Mouse (Mus musculus) lung, embryonic 16.5 days (tissue): Measurements from ENCODE around the gene Tubb4a. TPM values are rescaled to one million over a fixed set of nuclear protein-coding genes. Genes with fewer than 3 reads are reported as not detected.
A peak's percentile ranks its signal among the peaks of the same experiment; 100 is the strongest.

Source experiments
- ATAC-seq: fragments of 200-750 bp; cut with Nextera tagmentation; 2 replicates; pipeline ENCODE4 v1.8.0; 2017; ENCODE audit warnings: low read depth, mild to moderate bottlenecking, moderate library complexity
- H3K27ac ChIP-seq: fragments of 300-500 bp; sonication (generic); 2 replicates; pipeline ENCODE4 v1.5.1; 2014; ENCODE audit warnings: mild to moderate bottlenecking, control low read depth, low read length
- H3K27me3 ChIP-seq: fragments of 300-500 bp; sonication (generic); 2 replicates; pipeline ENCODE4 v1.6.1; 2014; ENCODE audit warnings: low read depth, low read length, mixed read lengths; ENCODE audit not compliant: control insufficient read depth, insufficient read depth
- H3K36me3 ChIP-seq: fragments of 300-500 bp; sonication (generic); 2 replicates; pipeline ENCODE4 v1.6.1; 2014; ENCODE audit warnings: low read length; ENCODE audit not compliant: control insufficient read depth, insufficient read depth
- H3K4me1 ChIP-seq: fragments of 300-500 bp; sonication (generic); replicated peaks from 2 replicates; pipeline ENCODE4 v1.6.1; 2014; ENCODE audit warnings: low read length, mixed read lengths; ENCODE audit not compliant: control insufficient read depth, insufficient read depth
- H3K4me2 ChIP-seq: fragments of 300-500 bp; sonication (generic); 2 replicates; pipeline ENCODE4 v1.6.1; 2014; ENCODE audit warnings: low read depth, low read length, control low read depth
- H3K4me3 ChIP-seq: fragments of 300-500 bp; sonication (generic); 2 replicates; pipeline ENCODE4 v1.5.1; 2014; ENCODE audit warnings: mild to moderate bottlenecking, low read length, control low read depth
- H3K9ac ChIP-seq: fragments of 300-500 bp; sonication (generic); 2 replicates; pipeline ENCODE4 v1.6.1; 2014; ENCODE audit warnings: low read length, control low read depth
- H3K9me3 ChIP-seq: fragments of 300-500 bp; sonication (generic); 2 replicates; pipeline ENCODE4 v1.6.1; 2016; ENCODE audit warnings: low read length; ENCODE audit not compliant: control insufficient read depth
- WGBS: fragments of 180-500 bp; shearing (Covaris S2); extraction: QIAGEN DNeasy Blood & Tissue Kit; methylation state at CpG from one replicate; pipeline ENCODE4 v1.1.7; 2014; 5-methylcytosine and 5-hydroxymethylcytosine counted together
- polyA plus RNA-seq: library from polyadenylated mRNA; unstranded; fragments of >200 nt; fragmentation: Nextera tagmentation; extraction: Ambion mirVana; gene quantifications from 2 replicates; pipeline ENCODE4 v1.2.1, GENCODE M21; 2015

The Tubb4a gene
- polyA plus RNA-seq, 1 experiment from 2014 or later = 15.0 TPM

GRCm38 (mm10) chr17:57048816-57049215 is 38.8 kb downstream of the Tubb4a start:
- no peaks in the 10 kb centered on the region for H3K27me3 ChIP-seq
- no peak for ATAC-seq
- H3K9ac ChIP-seq = no peak overlapping the region
- H3K27ac ChIP-seq = no peak overlapping the region
- WGBS = 82% methylated on average over 3 of the region's 3 CpGs
- no peaks in the 10 kb centered on the region for H3K4me1 ChIP-seq
- no peak overlapping the region for H3K4me2 ChIP-seq
- no peaks in the 10 kb centered on the region for H3K9me3 ChIP-seq
- no peak overlapping the region for H3K4me3 ChIP-seq
- H3K36me3 ChIP-seq = no peaks in the 10 kb centered on the region

GRCm38 (mm10) chr17:57047406-57047805 is 40.2 kb downstream of the Tubb4a start:
- Histone ChIP-seq H3K9me3 (no peaks in the 10 kb centered on the region), H3K27me3 (no peaks in the 10 kb centered on the region), H3K4me2 (no peak overlapping the region), H3K4me1 (no peaks in the 10 kb centered on the region), H3K27ac (no peak overlapping the region), H3K36me3 (no peaks in the 10 kb centered on the region), H3K9ac (no peak overlapping the region), H3K4me3 (no peak overlapping the region)
- 28% methylated on average over 5 of the region's 5 CpGs for WGBS
- peak; percentile 53; the same call in 1 of the 2 replicates for ATAC-seq

GRCm38 (mm10) chr17:57041554-57041953 is 46.0 kb downstream of the Tubb4a start, which contains the start of gene Slc25a41:
Gene Slc25a41, minus strand, starts transcription at chr17:57041654.
- Histone ChIP-seq H3K27ac (no peak within 1 kb of the TSS), H3K4me2 (no peak within 1 kb of the TSS), H3K4me1 (no peaks in the 10 kb centered on the region), H3K9me3 (no peaks in the 10 kb centered on the region), H3K9ac (no peak within 1 kb of the TSS), H3K36me3 (no peaks in the 10 kb centered on the region), H3K4me3 (no peak within 1 kb of the TSS), H3K27me3 (peaks cover 2% of the 10 kb centered on the region; the same call in 1 of the 2 replicates)
- no peak for ATAC-seq
- WGBS = 68% methylated on average over 8 of the region's 8 CpGs

- H3K9me3 ChIP-seq = no peaks in the 10 kb centered on the region
- H3K36me3 ChIP-seq = no peaks in the 10 kb centered on the region
- no peak overlapping the region for H3K4me3 ChIP-seq
- no peak overlapping the region for H3K27ac ChIP-seq
- ATAC-seq = no peak
- H3K4me2 ChIP-seq = no peak overlapping the region
- peaks cover 2% of the 10 kb centered on the region; the same call in 1 of the 2 replicates for H3K27me3 ChIP-seq
- H3K4me1 ChIP-seq = no peaks in the 10 kb centered on the region
- H3K9ac ChIP-seq = no peak overlapping the region
- WGBS = 33% methylated on average over 8 of the region's 8 CpGs
Measured at GRCm38 (mm10) chr17:57038978-57039377, 48.6 kb downstream of the Tubb4a start.

- Histone ChIP-seq H3K4me3 (no peak overlapping the region), H3K4me2 (no peak overlapping the region)
Measured at GRCm38 (mm10) chr17:57032854-57033253, 54.7 kb downstream of the Tubb4a start.

GRCm38 (mm10) chr17:57031661-57032420 is 55.7 kb downstream of the Tubb4a start:
- no peaks in the 10 kb centered on the region for H3K9me3 ChIP-seq
- peak overlapping the region; percentile 89 for H3K27ac ChIP-seq
- peak; percentile 96 for ATAC-seq
- H3K27me3 ChIP-seq = no peaks in the 10 kb centered on the region
- H3K9ac ChIP-seq = peak overlapping the region; percentile 66
- peak overlapping the region; percentile 48 for H3K4me3 ChIP-seq
- peak overlapping the region; percentile 60 for H3K4me2 ChIP-seq
- H3K4me1 ChIP-seq = peaks cover 14% of the 10 kb centered on the region
- under 1% methylated on average over 38 of the region's 38 CpGs for WGBS
- peaks cover 7% of the 10 kb centered on the region for H3K36me3 ChIP-seq

More at GRCm38 (mm10) chr17:57032854-57033253, 54.7 kb downstream of the Tubb4a start:
- Histone ChIP-seq H3K27me3 (peaks cover under 1% of the 10 kb centered on the region; the same call in 1 of the 2 replicates), H3K27ac (no peak overlapping the region), H3K36me3 (peaks cover 4% of the 10 kb centered on the region), H3K9me3 (no peaks in the 10 kb centered on the region), H3K4me1 (peaks cover 14% of the 10 kb centered on the region), H3K9ac (no peak overlapping the region)
- no peak for ATAC-seq
- 89% methylated on average over 4 of the region's 4 CpGs for WGBS

- H3K4me3 ChIP-seq = peak within 1 kb of the TSS; percentile 89
- peak within 1 kb of the TSS; percentile 92 for H3K4me2 ChIP-seq
- WGBS = 0% methylated on average over 45 of the region's 99 CpGs
- peak within 1 kb of the TSS; percentile 99 for H3K9ac ChIP-seq
- H3K27me3 ChIP-seq = no peaks in the 10 kb centered on the region
- H3K4me1 ChIP-seq = peaks cover 14% of the 10 kb centered on the region
- H3K9me3 ChIP-seq = no peaks in the 10 kb centered on the region
- peak within 1 kb of the TSS; percentile 93 for H3K27ac ChIP-seq
- ATAC-seq = no peak
- peaks cover 11% of the 10 kb centered on the region for H3K36me3 ChIP-seq
Measured at GRCm38 (mm10) chr17:57030931-57031660, 56.5 kb downstream of the Tubb4a start, which contains the start of gene Khsrp. Gene Khsrp, minus strand, starts transcription at chr17:57031522.
